Mouse (Mus musculus) thymus, adult 2 months (tissue): Measurements from ENCODE around the gene Tdp2.

Source experiments
- CTCF ChIP-seq: fragments of 200-500 bp; IDR thresholded peaks from 2 replicates; pipeline ENCODE4 v1.5.1; 2012; ENCODE audit warnings: mild to moderate bottlenecking, control low read depth, low read length, moderate library complexity, borderline replicate concordance; ENCODE audit not compliant: control insufficient read depth, poor library complexity, insufficient read depth; ENCODE audit errors: extremely low read depth
- POLR2A ChIP-seq: fragments of 200-500 bp; IDR thresholded peaks from 2 replicates; pipeline ENCODE4 v1.6.1; 2012; ENCODE audit warnings: mild to moderate bottlenecking, low read length, control low read depth, moderate library complexity; ENCODE audit not compliant: control insufficient read depth, poor library complexity, insufficient read depth; ENCODE audit errors: extremely low read depth

DNA sequence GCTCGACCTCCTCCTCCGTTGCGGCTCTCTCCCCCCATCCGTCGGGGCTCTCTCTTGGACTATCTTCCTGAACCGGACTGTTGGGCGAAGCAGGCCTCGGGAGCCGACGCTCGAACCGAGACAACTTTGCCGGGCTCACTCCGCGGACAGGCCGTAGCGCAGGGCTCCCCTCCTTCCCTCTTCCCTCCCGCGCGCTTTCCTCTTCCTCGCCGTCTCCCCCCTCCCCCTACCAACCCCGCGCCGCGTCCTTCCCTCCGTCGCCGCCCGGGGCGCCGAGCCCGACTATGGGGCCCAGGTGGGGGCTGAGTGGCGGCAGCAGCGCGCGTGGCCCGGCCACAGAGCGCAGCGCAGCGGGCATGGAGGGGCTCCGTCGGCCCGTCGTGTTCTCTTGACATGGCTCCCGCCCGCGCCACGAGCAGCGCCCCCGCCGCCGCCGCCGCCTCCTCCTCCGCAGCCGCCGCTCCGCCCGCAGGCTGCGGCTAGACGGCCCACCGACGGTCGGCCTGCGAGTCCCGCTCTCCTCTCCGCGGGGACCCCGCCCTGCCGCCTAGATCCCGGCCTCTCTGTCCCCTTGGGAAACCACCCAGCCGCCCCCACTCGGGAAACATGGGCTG, 30.1 kb upstream of the Tdp2 start, which contains the start of gene BC005537:
- TF ChIP-seq POLR2A (no peak), CTCF (0 out of 2 replicates have a peak, but pooled peaks have one; percentile 17)
